Mouse (Mus musculus) embryonic fibroblast, embryonic 13.5 days (primary cell): ENCODE measurements around the gene Bckdhb.

ENCODE experiments used
- CTCF ChIP-seq: IDR thresholded peaks from 2 replicates; pipeline ENCODE4 v1.5.1; 2011; ENCODE audit warnings: mild to moderate bottlenecking, control low read depth, low read length, moderate library complexity, borderline replicate concordance; ENCODE audit not compliant: insufficient read depth
- POLR2A ChIP-seq: IDR thresholded peaks from 2 replicates; pipeline ENCODE4 v1.6.1; 2011; ENCODE audit warnings: low read depth, mild to moderate bottlenecking, control low read depth, low read length, moderate library complexity

GRCm38 (mm10) chr9:84008961-84009360 is 84.0 kb downstream of the Bckdhb start:
- TF ChIP-seq CTCF = no peak
- no peak for TF ChIP-seq POLR2A
